Comparison of ENCODE assay signal across 11 mouse cellular contexts in genomic region chr4:131968873-131969272, GRCm38 (mm10). TPM values are rescaled to one million over a fixed set of nuclear protein-coding genes. Genes with fewer than 3 reads are reported as not detected.
DNase-seq lines count a peak whose midpoint lies in the region; ATAC-seq and TF ChIP-seq lines count a peak whose summit lies in the region.
"Had no signal": no experiment of that assay in that cellular context is flagged by ENCODE, and none has a peak within 500 bp of the region (broad histone marks: within the 10 kb centered on the region; RNA-seq: fewer than 3 reads in every experiment).

No protein-coding gene starts in this region.

- no peaks in the 10 kb centered on the region for H3K27me3 ChIP-seq in kidney, embryonic 14.5 days (ENCODE audit: control insufficient read depth, insufficient read depth, low read length)
- H3K27me3 ChIP-seq in ES-Bruce4 (ENCODE audit: control insufficient read depth, insufficient read depth, low read length, poor library complexity, severe bottlenecking): no peaks in the 10 kb centered on the region
- H3K27me3 ChIP-seq in midbrain, embryonic 15.5 days (replicated peaks): no peaks in the 10 kb centered on the region
- H3K27me3 ChIP-seq: liver, embryonic 15.5 days had no signal

- 70% methylated on average over 2 of the region's 2 CpGs for WGBS in kidney, embryonic 14.5 days
- WGBS in midbrain, embryonic 15.5 days: 93% methylated on average over 2 of the region's 2 CpGs

- no peaks in the 10 kb centered on the region for H3K9me3 ChIP-seq in kidney, embryonic 14.5 days (ENCODE audit: control insufficient read depth, low read length)
- H3K9me3 ChIP-seq in ES-Bruce4 (replicated peaks; ENCODE audit: control insufficient read depth, insufficient read depth, low read length, poor library complexity, severe bottlenecking): no peaks in the 10 kb centered on the region
- H3K9me3 ChIP-seq in midbrain, embryonic 15.5 days: no peaks in the 10 kb centered on the region
- H3K9me3 ChIP-seq: liver, embryonic 15.5 days had no signal

- H3K9ac ChIP-seq in kidney, embryonic 14.5 days (ENCODE audit: low read depth, low read length): no peak overlapping the region
- no peak overlapping the region for H3K9ac ChIP-seq in ES-Bruce4 (ENCODE audit: low read depth, poor library complexity, severe bottlenecking)
- H3K9ac ChIP-seq in midbrain, embryonic 15.5 days: no peak overlapping the region
- H3K9ac ChIP-seq: liver, embryonic 15.5 days had no signal

- peak; percentile 68; the same call in 1 of the 2 replicates for ATAC-seq in kidney, embryonic 14.5 days (ENCODE audit: low FRiP score, low TSS enrichment)
- ATAC-seq in midbrain, embryonic 15.5 days (replicated peaks): no peak

- H3K4me3 ChIP-seq in kidney, embryonic 14.5 days (ENCODE audit: low read length): no peak overlapping the region
- no peak overlapping the region for H3K4me3 ChIP-seq in ES-Bruce4 (ENCODE audit: low read depth, low read length)
- no peak overlapping the region for H3K4me3 ChIP-seq in midbrain, embryonic 15.5 days
- H3K4me3 ChIP-seq: liver, embryonic 15.5 days had no signal

- no peak for TF ChIP-seq EP300 in ES-Bruce4 (IDR thresholded peaks at IDR 0.05; ENCODE audit: insufficient read depth, low read depth, low read length)

- no peaks in the 10 kb centered on the region for H3K4me1 ChIP-seq in kidney, embryonic 14.5 days (ENCODE audit: control insufficient read depth, insufficient read depth, low read length)
- H3K4me1 ChIP-seq in ES-Bruce4 (ENCODE audit: control insufficient read depth, insufficient read depth, low read length): no peaks in the 10 kb centered on the region
- no peaks in the 10 kb centered on the region for H3K4me1 ChIP-seq in midbrain, embryonic 15.5 days
- H3K4me1 ChIP-seq: liver, embryonic 15.5 days had no signal

- peak; percentile 34 for TF ChIP-seq CTCF in ES-Bruce4 (IDR thresholded peaks at IDR 0.05; ENCODE audit: low read depth, low read length)

- peaks cover 47% of the 10 kb centered on the region for H3K36me3 ChIP-seq in kidney, embryonic 14.5 days (ENCODE audit: control insufficient read depth, insufficient read depth, low read length)
- H3K36me3 ChIP-seq in ES-Bruce4 (ENCODE audit: control insufficient read depth, insufficient read depth, low read length, poor library complexity, severe bottlenecking): no peaks in the 10 kb centered on the region; the same call in 1 of the 2 replicates
- peaks cover 19% of the 10 kb centered on the region; the same call in 1 of the 2 replicates for H3K36me3 ChIP-seq in midbrain, embryonic 15.5 days (replicated peaks)

- H3K27ac ChIP-seq in kidney, embryonic 14.5 days (ENCODE audit: low read depth, low read length): no peak overlapping the region
- H3K27ac ChIP-seq in ES-Bruce4 (ENCODE audit: insufficient read depth, low read length): no peak overlapping the region
- H3K27ac ChIP-seq in midbrain, embryonic 15.5 days: no peak overlapping the region
- H3K27ac ChIP-seq: liver, embryonic 15.5 days had no signal

- peak; percentile 22 for DNase-seq in adrenal gland, postnatal 10 days
- DNase-seq in adrenal gland, postnatal 25 days: no peak
- DNase-seq in kidney, adult 8-10 months: no peak
- peak; percentile 40 for DNase-seq in kidney, postnatal 14 days
- DNase-seq in cerebellum, adult 11-12 months: no peak
- DNase-seq: spleen, adult 18-20 months had no signal

- no peak for TF ChIP-seq POLR2A in ES-Bruce4 (IDR thresholded peaks at IDR 0.05; ENCODE audit: insufficient read depth, low read length)

- no peak overlapping the region for H3K4me2 ChIP-seq in kidney, embryonic 14.5 days (replicated peaks; ENCODE audit: low read depth, low read length)
- H3K4me2 ChIP-seq in midbrain, embryonic 15.5 days: no peak overlapping the region
- H3K4me2 ChIP-seq: liver, embryonic 15.5 days had no signal

RNA-seq across cellular contexts. Expression of gene Tmem200b, which starts 47.3 kb away (rescaled TPM):
- 1 to 10 TPM; 7.4 to 9.4 TPM for total RNA-seq in adrenal gland, postnatal 10 days (2021)
- total RNA-seq in adrenal gland, postnatal 25 days (2021): 4.3 and 7.2 TPM in 2 replicates
- 1.8 and 2.1 TPM in 2 replicates for polyA plus RNA-seq in kidney, embryonic 14.5 days (2014; fragmentation: Nextera tagmentation; extraction: Ambion mirVana)
- polyA plus RNA-seq in ES-Bruce4 (2011; ENCODE audit: insufficient read depth, insufficient read length, low read depth, missing spikeins): not detected in 2 replicates
- 0.15 and 0.45 TPM in 2 replicates for polyA plus RNA-seq in midbrain, embryonic 15.5 days (2015; fragmentation: Nextera tagmentation; extraction: Ambion mirVana)
- total RNA-seq: granulocyte monocyte progenitor cell, adult 5-6 weeks had no signal

Comparison
In these comparisons a context has a peak if more than half of its experiments do, and no peak if none do; other contexts are left out.
1. DNase-seq: peak in adrenal gland, postnatal 10 days (single experiment) and kidney, postnatal 14 days (single experiment); none in adrenal gland, postnatal 25 days (single experiment), kidney, adult 8-10 months (0 of 2) and cerebellum, adult 11-12 months (single experiment).